Mouse (Mus musculus): ENCODE measurements around the gene Moxd1. TPM values are rescaled to one million over a fixed set of nuclear protein-coding genes. Genes with fewer than 3 reads are reported as not detected.

Moxd1 gene
- polyA plus RNA-seq, 1 experiment from 2014 or later: 9.7 TPM

GRCm38 (mm10) chr10:24258885-24259284, 35.6 kb downstream of the Moxd1 start:
- Histone ChIP-seq H3K27ac (ENCODE audit: low read depth, low read length) (no peak overlapping the region), H3K4me2 (ENCODE audit: low read length) (no peak overlapping the region), H3K9me3 (ENCODE audit: control insufficient read depth, low read length) (no peaks in the 10 kb centered on the region), H3K9ac (ENCODE audit: low read depth, low read length) (no peak overlapping the region), H3K4me1 (ENCODE audit: control insufficient read depth, insufficient read depth, low read depth, low read length) (no peaks in the 10 kb centered on the region), H3K36me3 (ENCODE audit: control insufficient read depth, insufficient read depth, low read length) (no peaks in the 10 kb centered on the region), H3K4me3 (ENCODE audit: low read length) (no peak overlapping the region), H3K27me3 (replicated peaks; ENCODE audit: control insufficient read depth, insufficient read depth, low read length) (no peaks in the 10 kb centered on the region)
- no peak for ATAC-seq
- 31% methylated on average over 3 of the region's 3 CpGs for WGBS

DNA sequence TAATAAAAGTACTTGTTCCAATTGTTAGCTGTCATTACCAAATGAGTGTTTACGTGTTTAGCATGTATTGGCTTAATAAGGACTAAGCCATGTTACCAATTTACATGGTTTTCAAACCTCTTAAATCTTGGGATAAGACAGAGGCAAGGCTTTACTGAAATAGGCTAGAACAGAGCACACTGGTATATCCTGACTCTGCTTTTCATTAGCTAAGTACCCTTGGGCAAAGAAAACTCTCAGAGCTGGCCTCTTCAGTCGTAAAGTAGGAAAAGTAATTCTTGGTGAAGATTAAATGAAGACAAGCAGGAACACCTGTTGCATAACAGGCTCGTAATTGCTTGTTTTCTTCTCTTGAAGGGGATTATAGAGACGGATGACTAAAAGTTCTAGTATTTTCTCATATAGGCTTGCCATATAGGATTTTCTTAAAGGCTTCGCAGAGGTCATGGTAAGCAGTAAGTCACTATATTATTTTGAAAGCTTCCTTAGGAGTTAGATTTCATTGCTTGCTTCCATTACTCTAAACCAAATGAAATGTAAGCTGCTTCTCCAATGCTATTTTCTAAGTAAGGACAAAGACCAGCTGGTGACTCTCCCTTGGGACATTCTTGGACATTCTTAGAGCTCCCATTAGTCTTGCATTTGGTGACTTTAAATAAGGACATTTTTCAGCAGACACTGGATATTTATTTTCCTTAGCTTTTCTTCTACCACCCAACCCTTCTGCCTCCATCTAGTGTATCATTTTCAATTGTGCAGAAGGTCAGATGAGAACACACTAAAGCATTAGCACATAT, 36.7 kb downstream of the Moxd1 start:
- Histone ChIP-seq H3K4me1 (ENCODE audit: control insufficient read depth, insufficient read depth, low read depth, low read length) (no peaks in the 10 kb centered on the region), H3K27me3 (replicated peaks; ENCODE audit: control insufficient read depth, insufficient read depth, low read length) (no peaks in the 10 kb centered on the region), H3K4me2 (ENCODE audit: low read length) (no peak overlapping the region), H3K4me3 (ENCODE audit: low read length) (no peak overlapping the region), H3K27ac (ENCODE audit: low read depth, low read length) (no peak overlapping the region), H3K36me3 (ENCODE audit: control insufficient read depth, insufficient read depth, low read length) (no peaks in the 10 kb centered on the region), H3K9ac (ENCODE audit: low read depth, low read length) (no peak overlapping the region), H3K9me3 (ENCODE audit: control insufficient read depth, low read length) (no peaks in the 10 kb centered on the region)
- WGBS: 81% methylated on average over 5 of the region's 5 CpGs
- no peak for ATAC-seq

GRCm38 (mm10) chr10:24267520-24267919, 44.2 kb downstream of the Moxd1 start:
- WGBS: 60% methylated on average over 2 of the region's 2 CpGs
- Histone ChIP-seq H3K4me3 (ENCODE audit: low read length) (no peak overlapping the region), H3K4me2 (ENCODE audit: low read length) (no peak overlapping the region), H3K27ac (ENCODE audit: low read depth, low read length) (no peak overlapping the region), H3K4me1 (ENCODE audit: control insufficient read depth, insufficient read depth, low read depth, low read length) (no peaks in the 10 kb centered on the region), H3K27me3 (replicated peaks; ENCODE audit: control insufficient read depth, insufficient read depth, low read length) (no peaks in the 10 kb centered on the region), H3K9ac (ENCODE audit: low read depth, low read length) (no peak overlapping the region), H3K36me3 (ENCODE audit: control insufficient read depth, insufficient read depth, low read length) (no peaks in the 10 kb centered on the region), H3K9me3 (ENCODE audit: control insufficient read depth, low read length) (no peaks in the 10 kb centered on the region)
- ATAC-seq: no peak

DNA sequence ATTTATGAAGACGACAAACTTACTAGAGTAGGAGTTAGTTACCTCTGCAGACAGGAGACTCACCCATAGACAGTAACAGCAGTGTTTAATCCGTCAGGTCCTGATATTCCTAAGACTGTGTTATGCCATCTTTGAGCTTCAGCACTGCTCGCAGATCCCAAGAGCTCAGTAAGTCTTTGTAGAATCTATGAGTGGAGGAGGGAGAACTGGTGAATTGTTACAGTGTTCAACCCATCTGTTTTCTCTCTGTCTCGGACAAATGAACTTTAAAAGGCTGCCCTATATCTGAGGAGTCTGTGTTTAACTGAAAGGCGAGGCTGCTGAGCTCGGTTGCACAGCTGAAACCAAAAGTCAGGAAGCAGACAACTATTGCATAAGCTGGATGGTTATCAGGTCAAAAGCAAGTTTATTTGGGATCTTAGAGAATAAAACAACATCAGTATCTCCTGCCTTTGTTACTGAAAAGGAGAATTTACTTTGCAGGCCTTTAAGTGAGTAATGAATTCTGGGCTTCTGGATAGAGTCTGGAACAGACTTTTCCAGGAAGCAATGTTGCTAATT, 47.8 kb downstream of the Moxd1 start:
- Histone ChIP-seq H3K27ac (ENCODE audit: low read depth, low read length) (no peak overlapping the region), H3K4me2 (ENCODE audit: low read length) (no peak overlapping the region), H3K4me1 (ENCODE audit: control insufficient read depth, insufficient read depth, low read depth, low read length) (no peaks in the 10 kb centered on the region), H3K9ac (ENCODE audit: low read depth, low read length) (no peak overlapping the region), H3K4me3 (ENCODE audit: low read length) (no peak overlapping the region), H3K36me3 (ENCODE audit: control insufficient read depth, insufficient read depth, low read length) (no peaks in the 10 kb centered on the region), H3K27me3 (replicated peaks; ENCODE audit: control insufficient read depth, insufficient read depth, low read length) (no peaks in the 10 kb centered on the region), H3K9me3 (ENCODE audit: control insufficient read depth, low read length) (no peaks in the 10 kb centered on the region)
- 69% methylated on average over 6 of the region's 6 CpGs for WGBS
- no peak for ATAC-seq

DNA sequence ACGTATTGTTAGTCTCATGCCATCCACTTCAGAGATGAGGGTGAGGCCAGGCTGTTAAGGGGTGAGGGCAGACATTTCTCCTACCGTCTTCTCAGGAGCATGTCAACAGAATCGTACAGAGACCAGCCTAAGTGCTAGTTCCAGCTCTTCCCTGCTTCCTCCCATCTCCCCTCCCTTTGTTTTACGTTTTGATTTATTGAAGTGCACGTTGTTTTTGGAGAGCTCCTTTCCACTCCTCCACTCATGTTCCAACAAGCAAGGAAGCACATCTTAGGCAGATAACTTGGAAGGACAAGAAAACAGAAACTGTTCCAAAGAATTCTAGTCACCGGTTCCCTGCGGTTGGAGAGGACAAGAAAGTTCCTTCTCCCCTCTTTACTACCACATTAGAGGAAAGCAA, 52.9 kb downstream of the Moxd1 start:
- H3K9ac ChIP-seq (ENCODE audit: low read depth, low read length): no peak overlapping the region
- no peak for ATAC-seq

GRCm38 (mm10) chr10:24282650-24283049, 59.3 kb downstream of the Moxd1 start:
- Histone ChIP-seq H3K4me2 (ENCODE audit: low read length) (no peak overlapping the region), H3K27ac (ENCODE audit: low read depth, low read length) (no peak overlapping the region), H3K36me3 (ENCODE audit: control insufficient read depth, insufficient read depth, low read length) (no peaks in the 10 kb centered on the region), H3K4me1 (ENCODE audit: control insufficient read depth, insufficient read depth, low read depth, low read length) (no peaks in the 10 kb centered on the region), H3K27me3 (replicated peaks; ENCODE audit: control insufficient read depth, insufficient read depth, low read length) (no peaks in the 10 kb centered on the region), H3K4me3 (ENCODE audit: low read length) (no peak overlapping the region), H3K9me3 (ENCODE audit: control insufficient read depth, low read length) (no peaks in the 10 kb centered on the region), H3K9ac (ENCODE audit: low read depth, low read length) (no peak overlapping the region)
- WGBS: 63% methylated on average over 5 of the region's 5 CpGs
- ATAC-seq: no peak

More for the DNA sequence above, 52.9 kb downstream of the Moxd1 start:
- no peak overlapping the region for H3K4me3 ChIP-seq (ENCODE audit: low read length)
- no peaks in the 10 kb centered on the region for H3K27me3 ChIP-seq (replicated peaks; ENCODE audit: control insufficient read depth, insufficient read depth, low read length)
- H3K4me1 ChIP-seq (ENCODE audit: control insufficient read depth, insufficient read depth, low read depth, low read length): no peaks in the 10 kb centered on the region
- no peak overlapping the region for H3K27ac ChIP-seq (ENCODE audit: low read depth, low read length)
- no peaks in the 10 kb centered on the region for H3K36me3 ChIP-seq (ENCODE audit: control insufficient read depth, insufficient read depth, low read length)
- no peaks in the 10 kb centered on the region for H3K9me3 ChIP-seq (ENCODE audit: control insufficient read depth, low read length)
- no peak overlapping the region for H3K4me2 ChIP-seq (ENCODE audit: low read length)
- WGBS: 76% methylated on average over 7 of the region's 7 CpGs

DNA sequence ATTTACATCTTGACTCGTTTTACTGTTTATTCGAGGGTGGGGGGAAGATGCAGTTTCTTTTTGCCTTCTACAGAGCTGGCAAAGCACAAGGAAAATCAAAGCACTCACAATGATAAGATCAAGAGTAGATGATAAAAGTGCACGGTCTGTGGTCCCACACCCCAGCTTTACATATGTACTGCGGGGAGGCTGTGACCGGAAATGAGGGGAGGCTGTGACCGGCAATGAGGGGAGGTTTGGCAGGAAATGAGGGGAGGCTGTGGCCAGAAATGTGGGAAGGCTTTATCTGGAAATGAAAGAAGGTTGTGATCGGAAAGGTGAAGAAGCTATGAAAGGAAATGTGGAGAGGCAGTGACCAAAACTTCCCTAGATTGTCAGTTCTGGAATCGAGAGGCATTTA, 68.3 kb downstream of the Moxd1 start:
- no peaks in the 10 kb centered on the region for H3K27me3 ChIP-seq (replicated peaks; ENCODE audit: control insufficient read depth, insufficient read depth, low read length)
- no peaks in the 10 kb centered on the region for H3K4me1 ChIP-seq (ENCODE audit: control insufficient read depth, insufficient read depth, low read depth, low read length)
- H3K27ac ChIP-seq (ENCODE audit: low read depth, low read length): no peak overlapping the region
- no peak overlapping the region for H3K4me3 ChIP-seq (ENCODE audit: low read length)
- no peak for ATAC-seq
- no peak overlapping the region for H3K9ac ChIP-seq (ENCODE audit: low read depth, low read length)
- no peak overlapping the region for H3K4me2 ChIP-seq (ENCODE audit: low read length)
- H3K36me3 ChIP-seq (ENCODE audit: control insufficient read depth, insufficient read depth, low read length): no peaks in the 10 kb centered on the region
- 86% methylated on average over 8 of the region's 8 CpGs for WGBS
- no peaks in the 10 kb centered on the region for H3K9me3 ChIP-seq (ENCODE audit: control insufficient read depth, low read length)

GRCm38 (mm10) chr10:24292671-24293070, 69.4 kb downstream of the Moxd1 start:
- ATAC-seq: no peak
- 96% methylated on average over 1 of the region's 1 CpGs for WGBS
- no peaks in the 10 kb centered on the region for H3K4me1 ChIP-seq (ENCODE audit: control insufficient read depth, insufficient read depth, low read depth, low read length)
- no peak overlapping the region for H3K9ac ChIP-seq (ENCODE audit: low read depth, low read length)
- H3K36me3 ChIP-seq (ENCODE audit: control insufficient read depth, insufficient read depth, low read length): no peaks in the 10 kb centered on the region
- no peaks in the 10 kb centered on the region for H3K9me3 ChIP-seq (ENCODE audit: control insufficient read depth, low read length)
- H3K4me2 ChIP-seq (ENCODE audit: low read length): no peak overlapping the region
- no peaks in the 10 kb centered on the region for H3K27me3 ChIP-seq (replicated peaks; ENCODE audit: control insufficient read depth, insufficient read depth, low read length)
- no peak overlapping the region for H3K4me3 ChIP-seq (ENCODE audit: low read length)
- H3K27ac ChIP-seq (ENCODE audit: low read depth, low read length): no peak overlapping the region

GRCm38 (mm10) chr10:24296608-24297007, 73.3 kb downstream of the Moxd1 start:
- ATAC-seq: no peak
- no peak overlapping the region for H3K9ac ChIP-seq (ENCODE audit: low read depth, low read length)
- no peak overlapping the region for H3K4me2 ChIP-seq (ENCODE audit: low read length)
- no peak overlapping the region for H3K4me3 ChIP-seq (ENCODE audit: low read length)
- H3K9me3 ChIP-seq (ENCODE audit: control insufficient read depth, low read length): no peaks in the 10 kb centered on the region
- WGBS: 57% methylated on average over 4 of the region's 4 CpGs
- H3K4me1 ChIP-seq (ENCODE audit: control insufficient read depth, insufficient read depth, low read depth, low read length): no peaks in the 10 kb centered on the region
- no peaks in the 10 kb centered on the region for H3K36me3 ChIP-seq (ENCODE audit: control insufficient read depth, insufficient read depth, low read length)
- no peaks in the 10 kb centered on the region for H3K27me3 ChIP-seq (replicated peaks; ENCODE audit: control insufficient read depth, insufficient read depth, low read length)
- no peak overlapping the region for H3K27ac ChIP-seq (ENCODE audit: low read depth, low read length)

All from hindbrain, embryonic 16.5 days (tissue).